Mouse (Mus musculus) adrenal gland, adult 2 months (tissue): ENCODE results near the gene Maats1. TPM values are rescaled to one million over a fixed set of nuclear protein-coding genes. Genes with fewer than 3 reads are reported as not detected.

Source experiments
- polyA plus RNA-seq: library from polyadenylated mRNA; depleted of rRNA; stranded (reverse); fragments of >200 nt; gene quantifications from 2 replicates; pipeline ENCODE4 v1.2.3, GENCODE M21; 2012; rRNA removed
- total RNA-seq, 2 experiments: library from RNA; stranded (reverse); gene quantifications; 2 replicates each; pipeline ENCODE4 v1.2.3; 2021

The Maats1 gene
- total and polyA plus RNA-seq, 3 experiments: 0.37 to 0.97 TPM; not detected in 1

Other genes starting within 250 kb of the Maats1 start
- under 1 TPM in 1 of 2 experiments, not detected in 1; 0.20 TPM for gene Nr1i2, start 47.3 kb downstream of the Maats1 start, total RNA-seq
- gene Nr1i2, start 47.3 kb downstream of the Maats1 start, polyA plus RNA-seq: not detected in 2 replicates
- 100 to 1,000 TPM; 223 to 312 TPM for gene Cox17, start 4.8 kb upstream of the Maats1 start, total RNA-seq
- 34.7 and 43.0 TPM in 2 replicates for gene Cox17, start 4.8 kb upstream of the Maats1 start, polyA plus RNA-seq
- gene Gm21987, start 4.9 kb upstream of the Maats1 start, total RNA-seq: under 1 TPM in 1 of 2 experiments, not detected in 1; 0.93 TPM
- 4.4 TPM in 1 of 2 replicates, not detected in the other for gene Gm21987, start 4.9 kb upstream of the Maats1 start, polyA plus RNA-seq
- 1 to 10 TPM; 1.4 to 3.6 TPM for gene Popdc2, start 20.1 kb upstream of the Maats1 start, total RNA-seq
- gene Popdc2, start 20.1 kb upstream of the Maats1 start, polyA plus RNA-seq: 2.3 and 2.9 TPM in 2 replicates
- gene Pla1a, start 91.0 kb upstream of the Maats1 start, total RNA-seq: 10 to 100 TPM; 17.0 to 36.7 TPM
- gene Pla1a, start 91.0 kb upstream of the Maats1 start, polyA plus RNA-seq: 12.3 and 21.0 TPM in 2 replicates
- 10 to 100 TPM; 37.2 to 49.4 TPM for gene Adprh, start 110.6 kb upstream of the Maats1 start, total RNA-seq
- gene Adprh, start 110.6 kb upstream of the Maats1 start, polyA plus RNA-seq: 114 and 133 TPM in 2 replicates
- gene Cd80, start 113.4 kb upstream of the Maats1 start, total RNA-seq: 1 to 10 TPM in 1 of 2 experiments, under 1 TPM in 1; 0.37 to 1.1 TPM
- 0.10 TPM in 1 of 2 replicates, not detected in the other for gene Cd80, start 113.4 kb upstream of the Maats1 start, polyA plus RNA-seq
- 10 to 100 TPM; 39.2 to 53.9 TPM for gene Timmdc1, start 180.5 kb upstream of the Maats1 start, total RNA-seq
- 95.2 and 97.4 TPM in 2 replicates for gene Timmdc1, start 180.5 kb upstream of the Maats1 start, polyA plus RNA-seq
- gene Poglut1, start 208.1 kb upstream of the Maats1 start, total RNA-seq: 10 to 100 TPM; 28.5 to 34.6 TPM
- 11.8 and 13.8 TPM in 2 replicates for gene Poglut1, start 208.1 kb upstream of the Maats1 start, polyA plus RNA-seq
- 10 to 100 TPM; 60.4 to 72.1 TPM for gene Tmem39a, start 216.6 kb upstream of the Maats1 start, total RNA-seq
- 50.7 and 64.9 TPM in 2 replicates for gene Tmem39a, start 216.6 kb upstream of the Maats1 start, polyA plus RNA-seq